Mouse (Mus musculus) testis, postnatal 10 days (tissue): ENCODE measurements around the gene Fitm1.

Experiments
- DNase-seq: peaks from one replicate; pipeline ENCODE4 v3.0.0; 2021; ENCODE audit warnings: low spot score

The Fitm1 gene

DNA sequence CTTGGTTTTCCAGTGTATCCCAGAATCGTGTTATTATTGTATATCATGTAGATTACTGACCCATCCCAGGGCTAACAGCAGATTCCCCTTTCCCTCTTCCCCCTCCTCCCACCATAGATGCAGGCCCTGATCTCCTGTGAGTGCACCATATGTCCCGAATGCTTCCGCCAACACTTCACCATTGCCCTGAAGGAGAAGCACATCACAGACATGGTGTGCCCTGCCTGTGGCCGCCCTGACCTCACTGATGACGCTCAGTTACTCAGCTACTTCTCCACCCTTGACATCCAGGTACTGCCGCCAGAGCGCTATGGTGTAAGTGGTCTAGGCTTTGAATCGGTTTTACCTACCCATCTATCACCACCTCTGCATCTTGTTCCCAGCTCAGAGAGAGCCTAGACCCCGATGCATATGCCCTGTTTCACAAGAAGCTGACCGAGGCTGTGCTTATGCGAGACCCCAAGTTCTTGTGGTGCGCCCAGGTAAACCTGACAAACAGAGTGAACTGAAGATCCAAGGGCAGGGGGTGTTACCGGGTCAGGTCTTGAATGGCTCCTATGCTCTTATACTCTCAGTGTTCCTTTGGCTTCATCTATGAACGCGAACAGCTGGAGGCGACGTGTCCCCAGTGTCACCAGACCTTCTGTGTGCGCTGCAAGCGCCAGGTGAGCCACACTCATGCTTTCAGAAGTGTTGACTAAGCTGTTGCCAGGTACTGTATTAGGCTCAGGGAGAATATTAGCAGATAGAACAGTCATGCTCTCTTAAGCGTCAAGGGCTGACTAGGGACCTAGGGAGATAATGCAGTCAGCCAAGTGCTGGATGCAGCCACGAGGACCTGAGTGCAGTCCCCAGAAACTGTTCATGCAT, 23.3 kb downstream of the Fitm1 start:
- no peak for DNase-seq

DNA sequence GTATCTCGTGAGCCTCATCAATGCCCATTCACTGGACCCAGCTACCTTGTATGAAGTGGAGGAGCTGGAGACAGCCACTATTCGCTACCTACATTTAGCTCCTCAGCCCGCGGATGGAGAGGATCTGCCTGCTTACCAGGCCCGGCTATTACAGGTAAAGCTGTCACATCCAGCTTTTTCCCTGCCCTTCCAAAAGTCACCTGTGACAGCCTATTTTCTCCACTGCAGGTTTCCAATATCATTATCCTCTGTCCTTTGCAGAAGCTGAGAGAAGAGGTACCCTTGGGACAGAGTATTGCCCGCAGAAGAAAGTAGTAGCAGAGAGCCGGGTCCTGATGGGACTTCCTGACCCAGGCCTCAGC, 27.8 kb downstream of the Fitm1 start, which contains the start of gene Irf9:
Irf9 (plus strand) TSS at position 301 of the 362 bp plus-strand sequence.
- no peak for DNase-seq

DNA sequence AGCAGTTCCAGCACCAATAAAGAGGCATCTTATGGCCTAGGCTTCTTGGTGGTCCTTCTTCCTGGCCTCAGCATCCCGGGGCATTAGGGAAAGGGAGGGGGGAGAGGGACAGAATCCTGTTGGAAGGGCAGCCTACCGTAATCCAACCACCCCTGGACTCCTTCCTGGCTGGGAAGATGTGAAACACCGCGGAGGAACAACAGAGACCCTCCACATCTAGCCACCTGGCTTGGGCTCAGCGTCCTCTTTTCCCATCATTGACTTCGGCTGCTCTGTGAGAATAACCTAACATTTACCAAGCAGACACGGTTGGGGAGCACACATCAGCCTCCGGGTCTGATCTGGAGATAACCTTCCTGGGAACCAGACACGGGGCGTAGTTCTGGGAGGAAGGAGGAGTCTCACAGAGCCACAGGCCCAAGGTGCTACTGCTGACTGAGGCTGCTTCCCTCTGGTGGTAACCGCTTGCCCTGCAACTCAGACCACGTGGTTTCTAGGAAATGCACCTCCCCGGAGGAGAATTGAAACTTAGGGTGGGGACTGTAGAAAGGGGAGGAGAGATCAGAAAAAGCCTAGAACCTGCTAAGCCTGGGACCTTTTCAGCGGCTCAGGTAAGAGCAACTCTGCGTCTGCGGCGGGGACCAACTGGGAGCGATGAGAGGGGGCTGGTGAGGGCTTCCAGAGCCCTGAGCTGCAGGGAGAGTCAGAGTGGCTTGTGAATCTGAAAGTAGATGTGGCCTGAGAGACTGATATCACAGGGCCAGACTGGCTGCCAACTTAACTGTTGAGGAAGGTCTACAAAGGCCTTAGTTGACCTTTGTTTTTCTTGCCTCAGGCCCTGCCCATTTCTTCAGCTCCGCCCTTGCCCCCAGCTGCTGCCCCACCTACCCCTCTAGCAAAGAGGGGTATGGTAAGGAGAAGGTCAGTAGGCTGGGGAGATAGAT, 28.5 kb downstream of the Fitm1 start:
- DNase-seq = peak; percentile 92

DNA sequence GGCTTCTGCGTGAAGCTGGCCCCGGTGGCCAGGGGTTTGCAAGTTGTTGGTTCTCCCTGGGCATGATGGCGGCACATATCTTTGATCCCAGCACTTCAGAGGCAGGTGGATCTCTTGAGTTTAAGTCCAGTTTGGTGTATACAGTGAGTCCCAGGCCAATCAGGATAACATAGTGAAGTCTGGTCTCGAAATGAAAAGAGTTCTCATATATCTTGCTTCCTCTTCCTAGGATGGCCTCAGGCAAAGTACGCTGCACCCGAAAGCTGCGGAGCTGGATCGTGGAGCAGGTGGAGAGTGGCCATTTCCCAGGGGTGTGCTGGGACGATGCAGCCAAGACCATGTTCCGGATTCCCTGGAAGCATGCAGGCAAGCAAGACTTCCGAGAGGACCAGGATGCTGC, 29.4 kb downstream of the Fitm1 start:
- no peak for DNase-seq

- no peak for DNase-seq
These were observed 30.5 kb downstream of the Fitm1 start for GRCm38 (mm10) chr14:55605743-55606459.

DNA sequence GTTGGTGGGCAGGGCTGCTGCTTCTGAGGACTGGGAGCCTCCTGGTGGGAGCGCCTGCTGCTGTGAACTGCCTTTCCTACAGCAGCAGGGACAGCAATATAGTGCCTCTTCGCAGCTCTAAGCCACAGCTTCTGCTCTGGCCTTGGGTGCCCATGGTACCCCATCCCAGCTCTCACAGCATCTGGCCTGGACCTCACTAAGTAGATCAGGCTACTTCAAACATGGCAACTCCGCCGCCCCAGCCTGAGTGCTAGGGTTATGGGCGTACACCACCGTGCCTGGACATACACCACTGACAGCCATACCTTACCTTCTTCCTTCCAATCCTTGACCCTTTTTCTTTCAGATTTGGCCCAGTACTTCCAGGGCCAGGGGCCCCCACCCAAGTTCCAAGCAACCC, 32.9 kb downstream of the Fitm1 start:
- DNase-seq = no peak

DNA sequence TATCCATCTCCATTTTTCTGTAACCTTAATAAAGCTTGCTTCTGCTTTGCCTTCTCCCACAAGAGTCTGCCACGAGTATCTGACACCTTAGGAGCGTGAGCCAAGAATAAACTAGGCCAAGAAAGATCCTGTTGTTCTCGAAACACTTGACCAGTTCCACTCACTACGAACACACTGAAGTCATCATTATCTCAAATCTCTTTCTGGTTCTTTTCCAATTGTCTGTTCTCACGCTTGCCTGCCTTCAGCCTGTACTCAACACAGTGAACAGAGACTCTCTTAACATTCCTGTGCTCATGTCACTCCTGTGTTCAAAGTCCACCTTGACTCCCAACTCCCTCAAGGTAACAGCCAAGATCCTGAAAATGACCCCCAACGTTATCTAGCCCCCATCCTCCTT, 37.9 kb downstream of the Fitm1 start:
- no peak for DNase-seq

- DNase-seq = no peak
These were observed 39.3 kb downstream of the Fitm1 start for GRCm38 (mm10) chr14:55614565-55615178.

DNA sequence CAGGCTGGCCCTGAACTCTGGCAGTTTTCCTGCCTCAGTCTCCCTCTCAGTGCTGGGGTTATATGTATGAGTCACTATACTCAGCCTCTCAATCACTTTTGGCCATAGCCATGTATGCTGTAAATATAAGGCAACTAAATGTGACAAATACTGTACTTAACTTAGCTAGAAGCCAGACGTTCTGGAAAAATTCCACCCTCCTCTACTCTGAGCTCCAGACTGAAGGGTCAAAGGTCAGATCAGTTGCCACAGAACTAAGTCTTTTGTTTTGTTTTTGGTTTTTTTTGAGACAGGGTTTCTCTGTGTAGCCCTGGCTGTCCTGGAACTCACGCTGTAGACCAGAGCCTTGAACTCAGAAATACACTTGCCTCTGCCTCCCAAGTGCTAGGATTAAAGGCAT, 40.5 kb downstream of the Fitm1 start:
- no peak for DNase-seq

DNA sequence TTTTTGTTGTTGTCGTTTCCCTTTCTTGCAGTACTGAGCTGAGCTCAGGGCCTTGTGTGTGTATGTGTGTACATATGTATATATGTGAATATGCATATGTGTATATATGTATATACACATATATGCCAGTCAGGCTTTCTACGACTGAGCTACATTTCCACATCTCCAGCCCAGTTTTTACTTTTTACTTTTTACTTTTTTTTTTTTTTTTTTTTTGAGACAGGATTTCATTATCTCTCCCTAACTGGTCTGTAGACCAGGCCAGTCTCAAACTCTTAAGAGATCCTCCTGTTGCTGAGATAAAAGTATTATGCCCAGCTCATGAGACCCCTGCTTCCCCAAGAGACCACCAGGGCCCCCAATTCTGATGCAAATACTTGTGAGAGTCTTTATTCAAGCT, 41.4 kb downstream of the Fitm1 start:
- DNase-seq = no peak

DNA sequence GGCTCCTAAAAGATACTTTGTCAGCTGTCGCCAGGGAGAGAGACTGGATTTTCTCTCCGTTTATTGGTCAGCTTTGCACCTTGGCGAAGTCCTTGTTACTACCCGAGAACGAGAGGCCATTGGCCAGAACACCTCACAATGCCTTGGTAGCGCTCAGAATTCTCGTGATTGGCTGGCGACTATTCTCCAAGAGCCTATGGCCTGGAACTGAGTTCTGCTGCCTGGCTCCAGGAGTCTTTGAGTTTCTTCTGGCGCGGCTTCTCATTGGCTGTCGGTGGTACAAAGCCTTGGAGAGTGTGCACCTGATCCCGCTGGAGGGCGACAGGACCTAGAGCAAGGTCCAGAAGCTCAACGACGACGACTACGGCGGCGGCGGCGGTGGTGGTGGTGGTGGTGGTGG, 42.4 kb downstream of the Fitm1 start, which contains the start of gene Rec8:
Rec8 (plus strand) TSS at position 216 of the 400 bp plus-strand sequence.
- DNase-seq = no peak

- DNase-seq = no peak
These were observed 43.2 kb downstream of the Fitm1 start for GRCm38 (mm10) chr14:55618486-55619195.
